Mouse (Mus musculus) kidney, embryonic 15.5 days (tissue): ENCODE measurements at regions not wholly inside any gene's neighbourhood (a gene's known extent, or its start where the extent isn't known, plus 50 kb on each side); places are given as distances from the start of the nearest gene placed in this dataset.
A peak's percentile ranks its signal among the peaks of the same experiment; 100 is the strongest.

Experiments
- ATAC-seq: fragments of 200-750 bp; cut with Nextera tagmentation; replicated peaks from 2 replicates; pipeline ENCODE4 v1.8.0; 2017; ENCODE audit warnings: moderate TSS enrichment; ENCODE audit not compliant: low FRiP score
- H3K27ac ChIP-seq: fragments of 300-500 bp; sonication (generic); 2 replicates; pipeline ENCODE4 v1.5.1; 2015; ENCODE audit warnings: mild to moderate bottlenecking, inconsistent platforms
- H3K27me3 ChIP-seq: fragments of 300-500 bp; sonication (generic); 2 replicates; pipeline ENCODE4 v1.6.1; 2015; ENCODE audit warnings: inconsistent platforms
- H3K36me3 ChIP-seq: fragments of 300-500 bp; sonication (generic); 2 replicates; pipeline ENCODE4 v1.6.1; 2015; ENCODE audit warnings: inconsistent platforms
- H3K4me1 ChIP-seq: fragments of 300-500 bp; sonication (generic); 2 replicates; pipeline ENCODE4 v1.6.1; 2015; ENCODE audit warnings: inconsistent platforms
- H3K4me2 ChIP-seq: fragments of 300-500 bp; sonication (generic); 2 replicates; pipeline ENCODE4 v1.6.1; 2015; ENCODE audit warnings: moderate library complexity, mild to moderate bottlenecking, inconsistent platforms
- H3K4me3 ChIP-seq: fragments of 300-500 bp; sonication (generic); replicated peaks from 2 replicates; pipeline ENCODE4 v1.5.1; 2015; ENCODE audit warnings: mild to moderate bottlenecking, inconsistent platforms
- H3K9ac ChIP-seq: fragments of 300-500 bp; sonication (generic); 2 replicates; pipeline ENCODE4 v1.6.1; 2015; ENCODE audit warnings: mild to moderate bottlenecking, inconsistent platforms
- H3K9me3 ChIP-seq: fragments of 300-500 bp; sonication (generic); replicated peaks from 2 replicates; pipeline ENCODE4 v1.6.1; 2016; ENCODE audit warnings: inconsistent platforms
- WGBS: fragments of 180-500 bp; shearing (Covaris S2); methylation state at CpG from one replicate; pipeline ENCODE4 v1.1.7; 2015; ENCODE audit warnings: mixed read lengths; 5-methylcytosine and 5-hydroxymethylcytosine counted together

DNA sequence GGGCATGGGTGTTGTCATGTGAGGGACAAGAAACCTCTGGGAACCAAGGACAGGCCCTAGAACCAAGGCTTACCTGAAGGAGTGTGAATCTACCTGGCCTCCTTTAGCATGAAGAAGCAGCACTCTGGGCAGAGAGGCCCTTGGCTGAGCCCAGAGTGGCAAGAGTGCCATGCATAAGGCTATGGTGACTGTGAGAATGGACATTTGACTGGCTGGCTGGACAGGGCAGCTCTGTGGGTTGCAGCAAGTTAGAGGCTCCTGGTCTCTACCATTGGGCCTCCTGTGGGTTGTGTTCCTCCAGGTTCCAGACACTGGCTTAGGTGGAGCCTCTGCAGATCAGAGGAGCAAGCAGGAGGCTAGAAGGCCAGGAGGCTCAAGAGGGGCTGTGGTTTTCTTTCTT, 78.9 kb downstream of the 1700001O22Rik start:
- Histone ChIP-seq H3K36me3 (no peaks in the 10 kb centered on the region), H3K9ac (no peak overlapping the region), H3K4me2 (no peak overlapping the region), H3K27me3 (no peaks in the 10 kb centered on the region), H3K27ac (peak overlapping the region; percentile 84), H3K4me3 (no peak overlapping the region), H3K4me1 (peaks cover 67% of the 10 kb centered on the region), H3K9me3 (no peaks in the 10 kb centered on the region)
- no peak for ATAC-seq

- Histone ChIP-seq H3K27ac (peak overlapping the region; percentile 99), H3K4me2 (no peak overlapping the region), H3K4me3 (no peak overlapping the region), H3K9ac (no peak overlapping the region), H3K27me3 (no peaks in the 10 kb centered on the region), H3K4me1 (peaks cover 78% of the 10 kb centered on the region), H3K9me3 (no peaks in the 10 kb centered on the region), H3K36me3 (no peaks in the 10 kb centered on the region)
- ATAC-seq: no peak
- WGBS: 19% methylated on average over 10 of the region's 10 CpGs
Measured at GRCm38 (mm10) chr2:30723059-30723587, 80.3 kb downstream of the 1700001O22Rik start.

DNA sequence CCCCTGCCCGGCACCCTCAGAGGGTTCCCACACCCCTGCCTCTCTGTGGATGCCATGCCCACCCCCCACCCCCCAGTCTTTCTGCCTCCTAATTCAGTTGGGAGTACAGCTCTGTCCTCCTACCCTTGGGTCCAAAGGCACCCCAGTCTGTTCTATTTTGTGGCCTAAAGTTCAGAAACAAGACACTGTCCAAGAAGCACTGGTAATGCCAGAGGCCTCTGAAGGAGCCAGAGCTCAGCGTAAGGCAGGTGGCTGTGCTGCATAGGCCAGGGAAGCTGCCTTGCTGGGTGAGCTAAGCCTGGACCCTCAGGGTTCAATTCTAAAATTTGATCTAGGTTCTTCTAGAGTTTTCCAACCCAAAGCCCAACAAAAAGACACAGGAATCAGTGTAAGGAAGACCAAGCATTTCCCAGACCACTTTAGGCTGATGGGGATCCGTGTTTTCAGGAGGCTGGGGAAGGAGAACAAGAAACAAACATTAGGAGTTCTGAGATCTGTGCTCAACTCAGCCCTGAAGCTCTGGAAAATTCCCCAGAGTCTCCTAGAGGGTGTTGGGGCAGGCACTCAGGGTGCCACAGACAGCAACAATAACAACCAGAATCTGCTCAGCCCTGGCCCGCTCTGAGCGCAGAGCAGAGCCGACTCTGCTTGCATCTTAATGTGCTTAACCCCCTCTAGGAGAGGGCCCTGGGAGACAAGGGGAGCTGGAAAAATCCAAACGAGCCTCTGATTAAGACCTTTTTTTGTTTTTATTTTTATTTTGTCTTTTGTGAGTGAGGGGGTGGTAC, 81.0 kb downstream of the 1700001O22Rik start:
- WGBS: 36% methylated on average over 7 of the region's 7 CpGs
- peaks cover 84% of the 10 kb centered on the region for H3K4me1 ChIP-seq
- no peaks in the 10 kb centered on the region for H3K36me3 ChIP-seq
- H3K4me3 ChIP-seq: no peak overlapping the region
- no peak for ATAC-seq
- H3K27ac ChIP-seq: peak overlapping the region; percentile 99
- H3K4me2 ChIP-seq: peak overlapping the region; percentile 2; the same call in 1 of the 2 replicates
- H3K27me3 ChIP-seq: no peaks in the 10 kb centered on the region
- no peaks in the 10 kb centered on the region for H3K9me3 ChIP-seq
- H3K9ac ChIP-seq: peak overlapping the region; percentile 32

DNA sequence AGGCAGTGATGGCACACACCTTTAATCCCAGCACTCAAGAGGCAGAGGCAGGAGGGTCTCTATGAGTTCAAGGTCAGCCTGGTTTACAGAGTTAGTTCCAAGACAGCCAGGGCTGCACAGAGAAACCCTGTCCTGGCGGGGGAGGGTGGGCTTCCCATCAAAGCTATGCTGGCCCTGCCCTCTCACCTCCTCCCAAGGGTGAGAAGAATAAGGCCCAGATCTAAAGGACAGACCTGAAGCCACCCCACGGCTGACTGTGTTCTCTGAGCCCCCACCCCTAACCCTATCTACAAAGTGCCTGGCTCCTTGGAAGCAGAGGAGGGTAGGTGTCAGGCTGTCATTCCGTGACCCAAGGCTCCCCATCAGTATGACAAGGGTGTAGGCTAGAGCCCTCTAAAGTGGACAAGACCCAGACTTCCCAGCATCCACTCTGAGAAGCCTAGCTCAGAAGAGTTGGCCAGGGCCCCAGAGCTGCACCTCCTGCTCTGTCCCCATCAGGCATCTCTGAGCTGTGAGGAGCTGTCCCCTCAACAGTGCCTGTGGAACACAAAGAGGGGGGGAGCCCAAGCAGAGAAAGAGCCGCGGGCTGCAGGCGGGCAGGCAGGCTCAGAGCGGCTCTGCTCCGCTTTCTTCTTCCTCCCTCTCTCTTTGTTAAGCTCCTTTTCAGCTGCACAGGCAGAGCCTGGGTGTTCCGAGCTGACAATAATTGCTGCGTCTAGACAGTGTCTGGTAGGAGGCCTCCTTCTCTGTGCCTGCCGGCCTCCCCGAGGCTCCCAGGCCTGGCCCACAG, 81.8 kb downstream of the 1700001O22Rik start:
- WGBS: 27% methylated on average over 12 of the region's 12 CpGs
- no peaks in the 10 kb centered on the region for H3K36me3 ChIP-seq
- H3K9me3 ChIP-seq: no peaks in the 10 kb centered on the region
- no peaks in the 10 kb centered on the region for H3K27me3 ChIP-seq
- peak overlapping the region; percentile 32 for H3K9ac ChIP-seq
- no peak overlapping the region for H3K4me3 ChIP-seq
- peak overlapping the region; percentile 2; the same call in 1 of the 2 replicates for H3K4me2 ChIP-seq
- peaks cover 92% of the 10 kb centered on the region for H3K4me1 ChIP-seq
- H3K27ac ChIP-seq: peak overlapping the region; percentile 99
- no peak for ATAC-seq

GRCm38 (mm10) chr2:30721048-30721461, 82.4 kb downstream of the 1700001O22Rik start:
- no peak overlapping the region for H3K4me3 ChIP-seq
- H3K9me3 ChIP-seq: no peaks in the 10 kb centered on the region
- H3K27me3 ChIP-seq: no peaks in the 10 kb centered on the region
- H3K9ac ChIP-seq: no peak overlapping the region
- H3K36me3 ChIP-seq: no peaks in the 10 kb centered on the region
- H3K4me1 ChIP-seq: peaks cover 92% of the 10 kb centered on the region
- peak overlapping the region; percentile 99 for H3K27ac ChIP-seq
- 80% methylated on average over 5 of the region's 5 CpGs for WGBS
- H3K4me2 ChIP-seq: peak overlapping the region; percentile 62; the same call in 1 of the 2 replicates
- ATAC-seq: no peak

DNA sequence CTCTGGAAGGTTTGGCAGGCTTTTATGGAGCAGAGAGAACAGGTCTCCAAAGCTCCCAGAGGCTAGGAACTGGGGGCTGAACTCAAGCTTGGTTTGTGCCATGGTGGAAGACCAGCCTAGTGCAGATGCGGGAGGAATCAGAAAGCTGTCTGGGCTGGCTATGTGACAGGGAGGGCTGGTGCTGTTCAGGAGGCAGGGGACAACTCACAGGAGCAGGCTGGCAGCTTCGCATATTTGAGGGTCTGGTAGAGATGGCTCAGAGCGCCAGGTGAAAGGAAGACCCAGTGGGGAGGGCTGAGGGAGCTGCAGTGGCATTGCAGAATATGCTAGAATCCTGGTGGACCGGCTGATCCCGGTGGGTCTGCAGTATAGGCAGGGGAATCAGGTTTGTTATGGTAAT, 83.2 kb downstream of the 1700001O22Rik start:
- H3K4me1 ChIP-seq: peaks cover 91% of the 10 kb centered on the region
- H3K4me2 ChIP-seq: peak overlapping the region; percentile 62
- peak overlapping the region; percentile 99 for H3K27ac ChIP-seq
- ATAC-seq: no peak
- peak overlapping the region; percentile 31 for H3K4me3 ChIP-seq
- WGBS: 55% methylated on average over 5 of the region's 5 CpGs
- no peaks in the 10 kb centered on the region for H3K36me3 ChIP-seq
- H3K27me3 ChIP-seq: no peaks in the 10 kb centered on the region
- no peaks in the 10 kb centered on the region for H3K9me3 ChIP-seq
- H3K9ac ChIP-seq: peak overlapping the region; percentile 65

GRCm38 (mm10) chr2:30719611-30720290, 83.7 kb downstream of the 1700001O22Rik start:
- Histone ChIP-seq H3K4me2 (peak overlapping the region; percentile 62), H3K36me3 (no peaks in the 10 kb centered on the region), H3K4me3 (peak overlapping the region; percentile 31), H3K27me3 (no peaks in the 10 kb centered on the region), H3K27ac (peak overlapping the region; percentile 99), H3K9ac (peak overlapping the region; percentile 65), H3K4me1 (peaks cover 86% of the 10 kb centered on the region), H3K9me3 (no peaks in the 10 kb centered on the region)
- 22% methylated on average over 8 of the region's 8 CpGs for WGBS
- ATAC-seq: no peak

DNA sequence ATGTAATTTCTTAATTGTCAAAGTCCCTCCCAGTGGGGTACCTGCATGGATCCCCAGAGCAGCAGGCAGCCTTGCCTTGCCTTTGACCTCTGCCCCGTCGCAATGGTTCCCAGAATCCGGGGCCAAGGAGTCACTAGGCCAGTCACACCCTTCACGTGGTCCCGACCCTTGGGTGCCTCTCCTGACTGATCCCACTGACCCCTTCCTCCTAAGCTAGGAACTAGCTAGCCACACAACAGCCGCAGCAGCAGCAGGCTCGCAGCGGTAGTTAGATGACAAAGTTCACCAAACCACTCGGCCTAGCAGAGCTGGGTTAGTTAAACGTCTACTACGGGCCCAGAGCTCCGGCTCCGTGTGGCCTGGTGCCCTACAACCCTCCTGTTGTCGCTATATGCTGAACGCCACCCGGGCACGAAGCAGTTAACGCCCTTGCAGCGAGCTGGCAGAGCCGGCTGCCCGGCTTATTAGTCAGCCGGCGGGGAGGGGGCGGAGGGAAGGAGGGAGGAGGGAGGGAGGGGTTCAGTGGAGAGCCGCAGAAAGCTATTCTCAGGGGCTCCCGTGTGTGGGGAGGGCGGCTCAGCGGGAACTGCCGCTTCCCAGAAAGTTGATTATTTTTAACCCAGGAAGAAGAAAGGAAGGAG, 84.6 kb downstream of the 1700001O22Rik start:
- peak; percentile 65 for ATAC-seq
- Histone ChIP-seq H3K4me3 (peak overlapping the region; percentile 31), H3K4me1 (peaks cover 86% of the 10 kb centered on the region), H3K4me2 (peak overlapping the region; percentile 62), H3K27ac (peak overlapping the region; percentile 99), H3K9ac (peak overlapping the region; percentile 65), H3K27me3 (no peaks in the 10 kb centered on the region), H3K36me3 (no peaks in the 10 kb centered on the region), H3K9me3 (no peaks in the 10 kb centered on the region)
- WGBS: under 1% methylated on average over 29 of the region's 29 CpGs

DNA sequence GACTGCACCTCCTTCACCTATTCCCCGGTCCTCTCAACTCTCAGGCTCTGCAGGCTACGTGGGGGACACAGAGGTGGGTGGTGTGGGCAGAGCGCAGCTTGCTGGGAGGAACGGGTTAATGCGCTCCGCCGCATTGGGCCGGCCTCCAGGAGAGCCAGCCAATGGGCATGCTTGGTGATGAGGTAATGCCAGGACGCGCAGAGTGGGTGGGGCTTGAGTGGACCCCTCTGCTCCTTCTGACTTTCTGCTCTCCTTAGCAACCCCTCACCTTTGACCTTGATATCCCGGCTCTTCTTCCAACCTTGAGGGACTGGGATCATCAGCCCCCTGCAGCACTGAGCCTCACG, 85.2 kb downstream of the 1700001O22Rik start:
- H3K9me3 ChIP-seq: no peaks in the 10 kb centered on the region
- peak overlapping the region; percentile 99 for H3K27ac ChIP-seq
- WGBS: under 1% methylated on average over 12 of the region's 12 CpGs
- ATAC-seq: peak; percentile 57
- H3K27me3 ChIP-seq: no peaks in the 10 kb centered on the region
- H3K36me3 ChIP-seq: no peaks in the 10 kb centered on the region
- H3K9ac ChIP-seq: peak overlapping the region; percentile 65
- H3K4me3 ChIP-seq: peak overlapping the region; percentile 31
- H3K4me2 ChIP-seq: peak overlapping the region; percentile 62
- H3K4me1 ChIP-seq: peaks cover 88% of the 10 kb centered on the region

- Histone ChIP-seq H3K4me2 (peak overlapping the region; percentile 62), H3K9ac (peak overlapping the region; percentile 65), H3K27me3 (no peaks in the 10 kb centered on the region), H3K36me3 (no peaks in the 10 kb centered on the region), H3K4me1 (peaks cover 88% of the 10 kb centered on the region), H3K4me3 (peak overlapping the region; percentile 31), H3K27ac (peak overlapping the region; percentile 99), H3K9me3 (no peaks in the 10 kb centered on the region)
- no peak for ATAC-seq
- WGBS: 8% methylated on average over 16 of the region's 16 CpGs
Measured at GRCm38 (mm10) chr2:30717566-30718328, 85.7 kb downstream of the 1700001O22Rik start.
